ENCODE assay signal across 8 mouse cellular contexts in the genomic region with DNA sequence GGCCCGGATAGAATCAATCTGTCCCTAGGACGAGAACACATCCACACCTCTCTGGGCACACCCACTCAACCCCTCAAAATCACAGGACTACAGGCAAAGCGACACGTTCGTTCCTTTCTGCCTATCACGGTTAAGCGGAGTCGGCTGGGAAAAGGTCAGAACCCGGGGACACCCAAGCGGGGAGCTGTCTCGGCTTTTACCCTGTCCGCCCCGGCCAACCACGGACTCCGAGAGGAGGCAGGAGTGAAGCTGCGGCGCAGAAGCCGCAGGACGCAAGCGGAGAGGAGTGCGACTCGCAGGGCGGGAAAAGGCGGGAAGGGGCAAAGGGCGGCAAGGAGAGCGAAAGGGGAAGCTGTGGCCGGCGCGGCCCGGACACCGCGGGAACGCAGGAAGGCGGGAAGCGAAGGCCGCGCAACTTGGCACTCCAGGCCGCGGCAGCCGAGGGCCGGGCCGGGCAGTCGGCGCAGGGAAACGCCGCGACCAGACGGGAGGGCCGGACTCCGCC. TPM values are rescaled to one million over a fixed set of nuclear protein-coding genes. Genes with fewer than 3 reads are reported as not detected.
DNase-seq lines count a peak whose midpoint lies in the region; ATAC-seq and TF ChIP-seq lines count a peak whose summit lies in the region.

No protein-coding gene starts in this region.

- H3K36me3 ChIP-seq in limb, embryonic 13.5 days = peaks cover 13% of the 10 kb centered on the region
- peaks cover 3% of the 10 kb centered on the region; the same call in 1 of the 2 replicates for H3K36me3 ChIP-seq in midbrain, postnatal 0 days (ENCODE audit: insufficient read depth, low read length)

- H3K27ac ChIP-seq in brown adipose tissue, adult 24 weeks (replicated peaks; ENCODE audit: low read depth, low read length) = peak overlapping the region; percentile 56
- peak overlapping the region; percentile 67 for H3K27ac ChIP-seq in limb, embryonic 13.5 days
- H3K27ac ChIP-seq in midbrain, postnatal 0 days (ENCODE audit: low read depth, low read length) = peak overlapping the region; percentile 73

- no peaks in the 10 kb centered on the region for H3K27me3 ChIP-seq in limb, embryonic 13.5 days
- H3K27me3 ChIP-seq in midbrain, postnatal 0 days (ENCODE audit: insufficient read depth, low read length) = no peaks in the 10 kb centered on the region

- H3K4me2 ChIP-seq in limb, embryonic 13.5 days (replicated peaks) = peak overlapping the region; percentile 86
- peak overlapping the region; percentile 82 for H3K4me2 ChIP-seq in midbrain, postnatal 0 days (ENCODE audit: low read depth, low read length, poor library complexity, severe bottlenecking)

- TF ChIP-seq CTCF in midbrain, postnatal 0 days (IDR thresholded peaks at IDR 0.05) = no peak

- WGBS in limb, embryonic 13.5 days = under 1% methylated on average over 50 of the region's 50 CpGs
- 1% methylated on average over 33 of the region's 50 CpGs for WGBS in midbrain, postnatal 0 days

- no peaks in the 10 kb centered on the region for H3K9me3 ChIP-seq in limb, embryonic 13.5 days
- no peaks in the 10 kb centered on the region for H3K9me3 ChIP-seq in midbrain, postnatal 0 days (ENCODE audit: low read length)

- peak overlapping the region; percentile 87 for H3K4me3 ChIP-seq in brown adipose tissue, adult 24 weeks (ENCODE audit: insufficient read depth, low read depth, low read length)
- peak overlapping the region; percentile 100 for H3K4me3 ChIP-seq in limb, embryonic 13.5 days
- peak overlapping the region; percentile 94 for H3K4me3 ChIP-seq in midbrain, postnatal 0 days (ENCODE audit: low read depth, low read length)

- H3K9ac ChIP-seq in limb, embryonic 13.5 days = peak overlapping the region; percentile 96
- peak overlapping the region; percentile 75 for H3K9ac ChIP-seq in midbrain, postnatal 0 days (replicated peaks; ENCODE audit: low read length, poor library complexity, severe bottlenecking)

- H3K4me1 ChIP-seq in brown adipose tissue, adult 24 weeks (ENCODE audit: control insufficient read depth, insufficient read depth, insufficient read length, low read length) = peaks cover 13% of the 10 kb centered on the region
- peaks cover 24% of the 10 kb centered on the region for H3K4me1 ChIP-seq in limb, embryonic 13.5 days
- peaks cover 15% of the 10 kb centered on the region for H3K4me1 ChIP-seq in midbrain, postnatal 0 days (ENCODE audit: insufficient read depth, low read length)

- peak; percentile 34 for DNase-seq in ovary, postnatal 14 days (ENCODE audit: low spot score)
- DNase-seq in ovary, postnatal 10 days (ENCODE audit: low spot score) = no peak
- peak; percentile 31 for DNase-seq in forelimb bud, embryonic 11.5 days (ENCODE audit: low read depth, low spot score)
- DNase-seq in midbrain, postnatal 0 days (ENCODE audit: low spot score) = peak; percentile 15
- DNase-seq in layer of hippocampus, adult 9-11 months = no peak
- DNase-seq in adrenal gland, postnatal 10 days = no peak

- no peak; the same call in 1 of the 2 replicates for ATAC-seq in limb, embryonic 13.5 days (ENCODE audit: low FRiP score, low read depth)
- ATAC-seq in midbrain, postnatal 0 days (ENCODE audit: low FRiP score) = no peak; the same call in 1 of the 2 replicates

RNA-seq across cellular contexts. Expression of gene Oser1, which starts 5.6 kb away (rescaled TPM):
- polyA plus RNA-seq in brown adipose tissue, adult 24 weeks (2012; ENCODE audit: insufficient read depth, insufficient read length, missing spikeins) = 22.5 and 24.0 TPM in 2 replicates
- 95.8 and 96.5 TPM in 2 replicates for polyA plus RNA-seq in limb, embryonic 13.5 days (2015; fragmentation: Nextera tagmentation; extraction: Ambion mirVana)
- 27.6 and 29.9 TPM in 2 replicates for total RNA-seq in midbrain, postnatal 0 days (2014; rRNA removed)
- polyA plus RNA-seq in midbrain, postnatal 0 days (2015; fragmentation: Nextera tagmentation; extraction: Ambion mirVana) = 63.8 and 64.7 TPM in 2 replicates
- 10 to 100 TPM; 34.6 to 34.8 TPM for total RNA-seq in adrenal gland, postnatal 10 days (2021)

RNA-seq across cellular contexts. Expression of gene Gdap1l1, which starts 19.4 kb away (rescaled TPM):
- not detected in 2 replicates for polyA plus RNA-seq in brown adipose tissue, adult 24 weeks (2012; ENCODE audit: insufficient read depth, insufficient read length, missing spikeins)
- 0.72 and 0.78 TPM in 2 replicates for polyA plus RNA-seq in limb, embryonic 13.5 days (2015; fragmentation: Nextera tagmentation; extraction: Ambion mirVana)
- total RNA-seq in midbrain, postnatal 0 days (2014; rRNA removed) = 150 and 182 TPM in 2 replicates
- polyA plus RNA-seq in midbrain, postnatal 0 days (2015; fragmentation: Nextera tagmentation; extraction: Ambion mirVana) = 147 and 155 TPM in 2 replicates
- 1 to 10 TPM; 3.4 to 4.3 TPM for total RNA-seq in adrenal gland, postnatal 10 days (2021)

RNA-seq across cellular contexts. Expression of gene Jph2, which starts 21.1 kb away (rescaled TPM):
- 1.1 and 5.7 TPM in 2 replicates for polyA plus RNA-seq in brown adipose tissue, adult 24 weeks (2012; ENCODE audit: insufficient read depth, insufficient read length, missing spikeins)
- 2.4 and 2.7 TPM in 2 replicates for polyA plus RNA-seq in limb, embryonic 13.5 days (2015; fragmentation: Nextera tagmentation; extraction: Ambion mirVana)
- total RNA-seq in midbrain, postnatal 0 days (2014; rRNA removed) = 2.3 and 3.5 TPM in 2 replicates
- 1.5 and 2.2 TPM in 2 replicates for polyA plus RNA-seq in midbrain, postnatal 0 days (2015; fragmentation: Nextera tagmentation; extraction: Ambion mirVana)
- 10 to 100 TPM; 11.5 to 23.5 TPM for total RNA-seq in adrenal gland, postnatal 10 days (2021)

RNA-seq across cellular contexts. Expression of gene Fitm2, which starts 53.5 kb away (rescaled TPM):
- polyA plus RNA-seq in brown adipose tissue, adult 24 weeks (2012; ENCODE audit: insufficient read depth, insufficient read length, missing spikeins) = 70.9 and 77.8 TPM in 2 replicates
- 10.9 and 11.3 TPM in 2 replicates for polyA plus RNA-seq in limb, embryonic 13.5 days (2015; fragmentation: Nextera tagmentation; extraction: Ambion mirVana)
- 24.5 and 29.9 TPM in 2 replicates for total RNA-seq in midbrain, postnatal 0 days (2014; rRNA removed)
- 15.3 and 15.4 TPM in 2 replicates for polyA plus RNA-seq in midbrain, postnatal 0 days (2015; fragmentation: Nextera tagmentation; extraction: Ambion mirVana)
- 10 to 100 TPM; 76.9 to 91.9 TPM for total RNA-seq in adrenal gland, postnatal 10 days (2021)

Comparison
In these comparisons a context has a peak if more than half of its experiments do, and no peak if none do; other contexts are left out.
1. DNase-seq: peak in ovary, postnatal 14 days (single experiment), forelimb bud, embryonic 11.5 days (single experiment) and midbrain, postnatal 0 days (single experiment); none in ovary, postnatal 10 days (single experiment), layer of hippocampus, adult 9-11 months (single experiment) and adrenal gland, postnatal 10 days (single experiment).
2. RNA of gene Gdap1l1, which starts 19.4 kb away (polyA plus RNA-seq): 147 to 155 TPM in midbrain, postnatal 0 days; 0.72 to 0.78 TPM in limb, embryonic 13.5 days and not detected in brown adipose tissue, adult 24 weeks; every median in the first group is over 10 times any median in the second.
3. Peak in every context shown above with its lines, with median percentiles within 50 percentile points of each other: H3K27ac ChIP-seq and H3K4me3 ChIP-seq.